Mouse (Mus musculus) kidney, postnatal 25 days (tissue): ENCODE measurements at regions not wholly inside any gene's neighbourhood (a gene's known extent, or its start where the extent isn't known, plus 50 kb on each side); places are given as distances from the start of the nearest gene placed in this dataset.

Experiments
- DNase-seq, 2 experiments: peaks; one replicate each; pipeline ENCODE4 v3.0.0; 2021; ENCODE audit warnings: mixed read lengths in 2 of 2

GRCm38 (mm10) chr13:72358243-72358904 is 270.2 kb upstream of the Irx2 start:
- no peak for DNase-seq

GRCm38 (mm10) chr13:72365534-72366271 is 262.9 kb upstream of the Irx2 start:
- peak in 1 of 2 experiments; percentile 25 for DNase-seq

- DNase-seq = peak in 1 of 2 experiments; percentile 32
These were observed 262.3 kb upstream of the Irx2 start for GRCm38 (mm10) chr13:72366281-72366680.

- DNase-seq = peak in 1 of 2 experiments; percentile 15
These were observed 258.5 kb upstream of the Irx2 start for GRCm38 (mm10) chr13:72370131-72370530.

- no peak for DNase-seq
These were observed 257.6 kb upstream of the Irx2 start for GRCm38 (mm10) chr13:72370997-72371396.

- DNase-seq = no peak
These were observed 235.3 kb upstream of the Irx2 start for GRCm38 (mm10) chr13:72393366-72393765.

- DNase-seq = no peak
These were observed 227.9 kb upstream of the Irx2 start for GRCm38 (mm10) chr13:72400677-72401076.

GRCm38 (mm10) chr13:72409238-72409965 is 219.2 kb upstream of the Irx2 start:
- no peak for DNase-seq

GRCm38 (mm10) chr13:72412656-72413055 is 216.0 kb upstream of the Irx2 start:
- peak; percentile 11 to 43 for DNase-seq

GRCm38 (mm10) chr13:72416981-72417380 is 211.6 kb upstream of the Irx2 start:
- DNase-seq = peak in 1 of 2 experiments; percentile 21

- DNase-seq = no peak
These were observed 210.8 kb upstream of the Irx2 start for GRCm38 (mm10) chr13:72417816-72418215.

- DNase-seq = no peak
These were observed 210.3 kb upstream of the Irx2 start for GRCm38 (mm10) chr13:72418285-72418684.

GRCm38 (mm10) chr13:72419532-72419931 is 209.1 kb upstream of the Irx2 start:
- no peak for DNase-seq

- no peak for DNase-seq
These were observed 202.7 kb upstream of the Irx2 start for GRCm38 (mm10) chr13:72425917-72426316.

- peak in 1 of 2 experiments; percentile 42 for DNase-seq
These were observed 183.3 kb upstream of the Irx2 start for GRCm38 (mm10) chr13:72445336-72445735.

GRCm38 (mm10) chr13:72448458-72449058 is 180.1 kb upstream of the Irx2 start:
- no peak for DNase-seq

GRCm38 (mm10) chr13:72495353-72495752 is 133.3 kb upstream of the Irx2 start:
- DNase-seq = no peak

GRCm38 (mm10) chr13:72497036-72497435 is 131.6 kb upstream of the Irx2 start:
- no peak for DNase-seq

GRCm38 (mm10) chr13:72497521-72497920 is 131.1 kb upstream of the Irx2 start:
- no peak for DNase-seq

- DNase-seq = no peak
These were observed 122.7 kb upstream of the Irx2 start for GRCm38 (mm10) chr13:72505954-72506353.

GRCm38 (mm10) chr13:72538633-72539032 is 90.0 kb upstream of the Irx2 start:
- no peak for DNase-seq

GRCm38 (mm10) chr13:72541706-72542105 is 86.9 kb upstream of the Irx2 start:
- peak; percentile 16 to 34 for DNase-seq

GRCm38 (mm10) chr13:72557951-72558350 is 70.7 kb upstream of the Irx2 start:
- no peak for DNase-seq
